In the genomic region with DNA sequence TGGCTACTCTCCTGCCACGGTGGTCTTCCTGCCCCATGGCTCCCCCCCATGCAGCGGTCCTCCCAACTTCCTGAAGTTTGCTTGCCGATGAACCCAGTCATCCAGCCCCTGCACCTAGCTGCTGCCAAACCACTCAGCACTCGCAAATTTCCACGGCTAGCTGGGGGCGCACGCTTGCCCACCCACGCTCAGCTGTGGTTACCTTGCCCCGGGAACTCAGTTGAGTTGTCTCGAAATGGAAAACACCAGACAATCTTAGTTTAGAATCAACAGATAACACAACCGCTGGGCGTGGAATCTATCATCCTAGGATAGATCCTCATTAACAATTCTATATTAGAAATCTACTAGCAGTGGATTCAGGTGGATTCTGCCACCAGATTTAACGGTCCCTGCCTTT, we compare ENCODE assay signal across 19 mouse cellular contexts.
"Had no signal": no experiment of that assay in that cellular context is flagged by ENCODE, and none has a peak within 500 bp of the region (broad histone marks: within the 10 kb centered on the region; RNA-seq: fewer than 3 reads in every experiment).

No protein-coding gene starts in this region.

- DNase-seq: kidney, adult 8-10 months; kidney, postnatal 14 days; kidney, postnatal 4 days; liver; lung, adult 2 months; lung, postnatal 14 days; lung, postnatal 4 days; midbrain, embryonic 14.5 days; thymus, adult 2 months; thymus, postnatal 14 days; thymus, postnatal 4 days had no signal

- H3K9me3 ChIP-seq: limb, embryonic 10.5 days; limb, embryonic 13.5 days; liver, embryonic 12.5 days; liver, embryonic 15.5 days; neural tube, embryonic 12.5 days; neural tube, embryonic 15.5 days had no signal

- H3K4me2 ChIP-seq: limb, embryonic 13.5 days; midbrain, embryonic 11.5 days; neural tube, embryonic 12.5 days; neural tube, embryonic 15.5 days had no signal

- H3K9ac ChIP-seq: limb, embryonic 13.5 days; liver, embryonic 12.5 days; liver, embryonic 15.5 days; neural tube, embryonic 12.5 days; neural tube, embryonic 15.5 days had no signal

- H3K4me1 ChIP-seq: limb, embryonic 10.5 days; limb, embryonic 13.5 days; neural tube, embryonic 12.5 days; neural tube, embryonic 15.5 days had no signal

- H3K4me3 ChIP-seq: limb, embryonic 10.5 days; limb, embryonic 13.5 days; liver, embryonic 12.5 days; liver, embryonic 15.5 days; neural tube, embryonic 12.5 days; neural tube, embryonic 15.5 days had no signal

- H3K27me3 ChIP-seq: limb, embryonic 13.5 days; liver, embryonic 12.5 days; liver, embryonic 15.5 days; neural tube, embryonic 12.5 days; neural tube, embryonic 15.5 days had no signal

- H3K27ac ChIP-seq: limb, embryonic 10.5 days; limb, embryonic 13.5 days; liver, embryonic 12.5 days; liver, embryonic 15.5 days; neural tube, embryonic 12.5 days; neural tube, embryonic 15.5 days; stomach, postnatal 0 days had no signal

- H3K36me3 ChIP-seq: limb, embryonic 10.5 days; limb, embryonic 13.5 days; liver, embryonic 12.5 days; liver, embryonic 15.5 days; neural tube, embryonic 12.5 days; neural tube, embryonic 15.5 days had no signal
